Mouse (Mus musculus): ENCODE measurements around the gene Bnip2. TPM values are rescaled to one million over a fixed set of nuclear protein-coding genes. Genes with fewer than 3 reads are reported as not detected.

Bnip2 gene
- total and polyA plus RNA-seq, 3 experiments, result 54.3 to 104 (median 88.1) TPM

GRCm38 (mm10) chr9:70025365-70026012, 36.2 kb downstream of the Bnip2 start:
- H3K27me3 ChIP-seq (replicated peaks), result no peaks in the 10 kb centered on the region
- no peak overlapping the region for H3K9ac ChIP-seq (ENCODE audit: insufficient read depth, low read depth)
- peaks cover 9 to 11% of the 10 kb centered on the region in 2 experiments for H3K4me1 ChIP-seq (ENCODE audit: control insufficient read depth in 1 of 2, insufficient read depth in 2 of 2)
- dilution Hi-C loops (cut with MboI; ENCODE audit: extremely low pct_ligation_motif_present, extremely low pct_unique_long_range_greater_than_20kb, low sequenced_read_pairs) (no loop called here), in situ Hi-C loops (cut with MboI; ENCODE audit: low pct_ligation_motif_present, low pct_unique_long_range_greater_than_20kb, low sequenced_read_pairs) (loop anchor here (5.0 kb wide), 1 partner anchor 52 kb away; no protein-coding TSS in a partner anchor)
- H3K4me3 ChIP-seq (replicated peaks in 1 of 3; ENCODE audit: low read depth in 2 of 3, low read length in 2 of 3, poor library complexity in 1 of 3), result no peak overlapping the region
- no peak overlapping the region for H3K27ac ChIP-seq (ENCODE audit: insufficient read depth, low read depth)
- no peak for TF ChIP-seq TCF12 (IDR thresholded peaks at IDR 0.05; ENCODE audit: low read depth, low read length)
- no peak for TF ChIP-seq USF2 (conservative IDR thresholded peaks at IDR 0.05; ENCODE audit: low read depth, low read length)
- no peak for TF ChIP-seq TBP (conservative IDR thresholded peaks at IDR 0.05; ENCODE audit: low read depth, low read length)
- TF ChIP-seq ETS1 (conservative IDR thresholded peaks at IDR 0.05; ENCODE audit: low read depth, low read length), result no peak
- no peak for TF ChIP-seq RAD21 (IDR thresholded peaks at IDR 0.05; ENCODE audit: low read depth, low read length)
- TF ChIP-seq ZNF384 (IDR thresholded peaks at IDR 0.05; ENCODE audit: low read depth, low read length), result no peak
- no peak for TF ChIP-seq JUN (IDR thresholded peaks at IDR 0.05; ENCODE audit: insufficient read depth, low read depth, low read length)
- TF ChIP-seq RCOR1 (conservative IDR thresholded peaks at IDR 0.05; ENCODE audit: low read depth, low read length), result no peak
- TF ChIP-seq NELFE (IDR thresholded peaks at IDR 0.05; ENCODE audit: low read depth, low read length), result no peak
- TF ChIP-seq CTCF (conservative IDR thresholded peaks at IDR 0.05 in 1 of 2, IDR thresholded peaks at IDR 0.05 in 1 of 2; ENCODE audit: low read depth in 2 of 2, low read length in 2 of 2), result no peak
- TF ChIP-seq E2F4 (IDR thresholded peaks at IDR 0.05; ENCODE audit: insufficient replicate concordance, low read depth, low read length), result no peak
- no peak for TF ChIP-seq MXI1 (IDR thresholded peaks at IDR 0.05; ENCODE audit: low read depth, low read length)
- TF ChIP-seq EP300 (IDR thresholded peaks at IDR 0.05; ENCODE audit: low read length), result no peak
- DNase-seq (ENCODE audit: extremely low read depth), result no peak
- H3K9me3 ChIP-seq (replicated peaks; ENCODE audit: low read length), result no peaks in the 10 kb centered on the region
- H3K36me3 ChIP-seq (replicated peaks in 1 of 2; ENCODE audit: control insufficient read depth in 1 of 2, insufficient read depth in 1 of 2, low read length in 1 of 2), result peaks cover 2 to 25% of the 10 kb centered on the region in 2 experiments
- H3K79me2 ChIP-seq (replicated peaks; ENCODE audit: control insufficient read depth, extremely low read depth, insufficient read depth, poor library complexity, severe bottlenecking), result no peaks in the 10 kb centered on the region
- no peak overlapping the region for H3K4me2 ChIP-seq (ENCODE audit: insufficient read depth, low read depth, poor library complexity, severe bottlenecking)

DNA sequence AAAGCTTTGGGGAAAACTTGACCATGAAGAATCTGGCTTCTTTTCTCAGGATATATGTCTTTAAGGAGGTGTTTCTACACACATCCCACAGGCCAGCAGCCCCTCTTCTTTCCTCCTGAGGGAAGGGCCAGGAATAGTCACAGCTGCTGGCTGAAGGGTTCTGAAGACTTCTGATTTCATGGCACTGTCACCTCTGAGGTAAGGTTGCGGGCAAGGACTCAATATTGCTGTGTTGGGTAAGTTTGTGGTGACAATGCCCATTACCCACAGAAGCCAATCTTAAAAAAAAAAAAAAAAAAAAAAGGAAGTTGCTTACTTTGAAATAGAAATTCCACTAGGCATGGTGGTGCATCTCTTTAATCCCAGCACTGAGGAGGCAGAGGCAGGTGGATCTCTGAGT, 42.9 kb downstream of the Bnip2 start:
- in situ Hi-C loops (cut with MboI; ENCODE audit: low pct_ligation_motif_present, low pct_unique_long_range_greater_than_20kb, low sequenced_read_pairs) (no loop called here), dilution Hi-C loops (cut with MboI; ENCODE audit: extremely low pct_ligation_motif_present, extremely low pct_unique_long_range_greater_than_20kb, low sequenced_read_pairs) (no loop called here)
- TF ChIP-seq ZNF384 (IDR thresholded peaks at IDR 0.05; ENCODE audit: low read depth, low read length), result peak; percentile 52
- no peak for TF ChIP-seq NELFE (IDR thresholded peaks at IDR 0.05; ENCODE audit: low read depth, low read length)
- H3K4me2 ChIP-seq (ENCODE audit: insufficient read depth, low read depth, poor library complexity, severe bottlenecking), result no peak overlapping the region
- H3K27me3 ChIP-seq (replicated peaks), result no peaks in the 10 kb centered on the region
- H3K9ac ChIP-seq (ENCODE audit: insufficient read depth, low read depth), result no peak overlapping the region
- H3K79me2 ChIP-seq (replicated peaks; ENCODE audit: control insufficient read depth, extremely low read depth, insufficient read depth, poor library complexity, severe bottlenecking), result no peaks in the 10 kb centered on the region
- H3K36me3 ChIP-seq (replicated peaks in 1 of 2; ENCODE audit: control insufficient read depth in 1 of 2, insufficient read depth in 1 of 2, low read length in 1 of 2), result no peaks in the 10 kb centered on the region
- peaks cover 3 to 10% of the 10 kb centered on the region in 2 experiments; a peak in 1 of 4 replicates for H3K4me1 ChIP-seq (ENCODE audit: control insufficient read depth in 1 of 2, insufficient read depth in 2 of 2)
- H3K4me3 ChIP-seq (replicated peaks in 1 of 3; ENCODE audit: low read depth in 2 of 3, low read length in 2 of 3, poor library complexity in 1 of 3), result no peak overlapping the region
- H3K27ac ChIP-seq (ENCODE audit: insufficient read depth, low read depth), result no peak overlapping the region
- no peak for DNase-seq (ENCODE audit: extremely low read depth)
- H3K9me3 ChIP-seq (replicated peaks; ENCODE audit: low read length), result no peaks in the 10 kb centered on the region

All from CH12.LX (cell line).